Mouse (Mus musculus) skeletal muscle tissue, adult 2 months (tissue): Measurements from ENCODE around the gene Cux2.

ENCODE experiments used
- DNase-seq: peaks from one replicate; pipeline ENCODE4 v3.0.0-alpha.2; 2012; ENCODE audit warnings: low read depth, low spot score

Gene Cux2

GRCm38 (mm10) chr5:122050017-122050831 is at the start of gene Cux2:
TSS of gene Cux2 (minus strand) at chr5:122050102.
- DNase-seq, result peak; percentile 13

- no peak for DNase-seq
Observed at GRCm38 (mm10) chr5:122094439-122094838, 44.5 kb upstream of the Cux2 start.

GRCm38 (mm10) chr5:122093734-122094133 is 43.8 kb upstream of the Cux2 start:
- DNase-seq, result no peak

GRCm38 (mm10) chr5:122092794-122093193 is 42.9 kb upstream of the Cux2 start:
- no peak for DNase-seq

- DNase-seq, result no peak
Observed at GRCm38 (mm10) chr5:122091070-122091469, 41.2 kb upstream of the Cux2 start.

GRCm38 (mm10) chr5:122089664-122090063 is 39.8 kb upstream of the Cux2 start:
- no peak for DNase-seq

GRCm38 (mm10) chr5:122088917-122089316 is 39.0 kb upstream of the Cux2 start:
- peak; percentile 76 for DNase-seq

GRCm38 (mm10) chr5:122086121-122086520 is 36.2 kb upstream of the Cux2 start:
- DNase-seq, result no peak

GRCm38 (mm10) chr5:122085291-122085690 is 35.4 kb upstream of the Cux2 start:
- no peak for DNase-seq

- no peak for DNase-seq
Observed at GRCm38 (mm10) chr5:122084470-122084869, 34.6 kb upstream of the Cux2 start.

GRCm38 (mm10) chr5:122083282-122083681 is 33.4 kb upstream of the Cux2 start:
- DNase-seq, result no peak

- no peak for DNase-seq
Observed at GRCm38 (mm10) chr5:122081471-122081870, 31.6 kb upstream of the Cux2 start.

- no peak for DNase-seq
Observed at GRCm38 (mm10) chr5:122080930-122081329, 31.0 kb upstream of the Cux2 start.

- no peak for DNase-seq
Observed at GRCm38 (mm10) chr5:122079796-122080195, 29.9 kb upstream of the Cux2 start.

- DNase-seq, result no peak
Observed at GRCm38 (mm10) chr5:122077244-122077643, 27.3 kb upstream of the Cux2 start.

- no peak for DNase-seq
Observed at GRCm38 (mm10) chr5:122075736-122076135, 25.8 kb upstream of the Cux2 start.

- DNase-seq, result no peak
Observed at GRCm38 (mm10) chr5:122071997-122072396, 22.1 kb upstream of the Cux2 start.

GRCm38 (mm10) chr5:122070963-122071800 is 21.3 kb upstream of the Cux2 start:
- peak; percentile 90 for DNase-seq

GRCm38 (mm10) chr5:122068563-122068962 is 18.7 kb upstream of the Cux2 start:
- DNase-seq, result no peak

- no peak for DNase-seq
Observed at GRCm38 (mm10) chr5:122063204-122063933, 13.5 kb upstream of the Cux2 start.

- DNase-seq, result no peak
Observed at GRCm38 (mm10) chr5:122062479-122062878, 12.6 kb upstream of the Cux2 start.

- peak; percentile 57 for DNase-seq
Observed at GRCm38 (mm10) chr5:122060767-122061333, 10.9 kb upstream of the Cux2 start.
